Mouse (Mus musculus) heart, embryonic 16.5 days (tissue): ENCODE data around the gene Sh3gl2. TPM values are rescaled to one million over a fixed set of nuclear protein-coding genes. Genes with fewer than 3 reads are reported as not detected.

Experiments used
- ATAC-seq: fragments of 200-750 bp; cut with Nextera tagmentation; replicated peaks from 2 replicates; pipeline ENCODE4 v1.8.0; 2017; ENCODE audit warnings: moderate number of reproducible peaks; ENCODE audit not compliant: insufficient read depth, low FRiP score; ENCODE audit errors: extremely low read depth
- H3K27ac ChIP-seq: fragments of 300-500 bp; sonication (generic); 2 replicates; pipeline ENCODE4 v1.5.1; 2014; ENCODE audit warnings: mild to moderate bottlenecking, low read length, control low read depth, moderate library complexity
- H3K27me3 ChIP-seq: fragments of 300-500 bp; sonication (generic); 2 replicates; pipeline ENCODE4 v1.6.1; 2014; ENCODE audit warnings: low read length, mixed read lengths; ENCODE audit not compliant: control insufficient read depth, insufficient read depth
- H3K36me3 ChIP-seq: fragments of 300-500 bp; sonication (generic); 2 replicates; pipeline ENCODE4 v1.6.1; 2014; ENCODE audit not compliant: control insufficient read depth, insufficient read depth
- H3K4me1 ChIP-seq: fragments of 300-500 bp; sonication (generic); 2 replicates; pipeline ENCODE4 v1.6.1; 2014; ENCODE audit warnings: low read length, mixed read lengths; ENCODE audit not compliant: control insufficient read depth, insufficient read depth
- H3K4me2 ChIP-seq: fragments of 300-500 bp; sonication (generic); 2 replicates; pipeline ENCODE4 v1.6.1; 2014; ENCODE audit warnings: low read depth, mild to moderate bottlenecking, control low read depth, low read length
- H3K4me3 ChIP-seq: fragments of 300-500 bp; sonication (generic); 2 replicates; pipeline ENCODE4 v1.5.1; 2014; ENCODE audit warnings: mild to moderate bottlenecking, control low read depth, low read length
- H3K9ac ChIP-seq: fragments of 300-500 bp; sonication (generic); 2 replicates; pipeline ENCODE4 v1.6.1; 2014; ENCODE audit warnings: low read length, control low read depth
- H3K9me3 ChIP-seq: fragments of 300-500 bp; sonication (generic); replicated peaks from 2 replicates; pipeline ENCODE4 v1.6.1; 2016; ENCODE audit warnings: low read length; ENCODE audit not compliant: control insufficient read depth
- WGBS: fragments of 180-500 bp; shearing (Covaris S2); extraction: QIAGEN DNeasy Blood & Tissue Kit; methylation state at CpG from one replicate; pipeline ENCODE4 v1.1.7; 2014; 5-methylcytosine and 5-hydroxymethylcytosine counted together
- polyA plus RNA-seq: library from polyadenylated mRNA; unstranded; fragments of >200 nt; fragmentation: Nextera tagmentation; extraction: Ambion mirVana; gene quantifications from 2 replicates; pipeline ENCODE4 v1.2.1, GENCODE M21; 2015

Gene Sh3gl2
- polyA plus RNA-seq, 1 experiment from 2014 or later, result 0.81 TPM

GRCm38 (mm10) chr4:85539677-85540076, 334.8 kb downstream of the Sh3gl2 start:
- no peaks in the 10 kb centered on the region for H3K9me3 ChIP-seq
- H3K27ac ChIP-seq, result no peak overlapping the region
- no peak overlapping the region for H3K4me3 ChIP-seq
- ATAC-seq, result no peak
- no peak overlapping the region for H3K9ac ChIP-seq
- H3K36me3 ChIP-seq, result no peaks in the 10 kb centered on the region
- no peaks in the 10 kb centered on the region for H3K4me1 ChIP-seq
- H3K4me2 ChIP-seq, result no peak overlapping the region
- 72% methylated on average over 5 of the region's 5 CpGs for WGBS
- no peaks in the 10 kb centered on the region for H3K27me3 ChIP-seq

GRCm38 (mm10) chr4:85543221-85543620, 338.3 kb downstream of the Sh3gl2 start:
- 72% methylated on average over 4 of the region's 4 CpGs for WGBS
- no peak overlapping the region for H3K4me2 ChIP-seq

GRCm38 (mm10) chr4:85554696-85555095, 349.8 kb downstream of the Sh3gl2 start:
- WGBS, result 63% methylated on average over 3 of the region's 3 CpGs
- no peaks in the 10 kb centered on the region for H3K27me3 ChIP-seq
- no peak overlapping the region for H3K27ac ChIP-seq
- no peak overlapping the region for H3K4me2 ChIP-seq
- H3K36me3 ChIP-seq, result no peaks in the 10 kb centered on the region
- H3K4me1 ChIP-seq, result no peaks in the 10 kb centered on the region
- H3K9ac ChIP-seq, result no peak overlapping the region
- no peak overlapping the region for H3K4me3 ChIP-seq
- H3K9me3 ChIP-seq, result no peaks in the 10 kb centered on the region
- no peak for ATAC-seq

More at GRCm38 (mm10) chr4:85543221-85543620, 338.3 kb downstream of the Sh3gl2 start:
- Histone ChIP-seq H3K9ac (no peak overlapping the region), H3K27me3 (no peaks in the 10 kb centered on the region), H3K4me3 (no peak overlapping the region), H3K4me1 (no peaks in the 10 kb centered on the region), H3K9me3 (no peaks in the 10 kb centered on the region), H3K27ac (no peak overlapping the region), H3K36me3 (no peaks in the 10 kb centered on the region)
- no peak for ATAC-seq

GRCm38 (mm10) chr4:85559753-85560152, 354.8 kb downstream of the Sh3gl2 start:
- H3K4me2 ChIP-seq, result no peak overlapping the region
- WGBS, result 55% methylated on average over 6 of the region's 6 CpGs
- H3K27ac ChIP-seq, result no peak overlapping the region
- H3K27me3 ChIP-seq, result no peaks in the 10 kb centered on the region
- no peak overlapping the region for H3K9ac ChIP-seq
- no peaks in the 10 kb centered on the region for H3K36me3 ChIP-seq
- H3K9me3 ChIP-seq, result no peaks in the 10 kb centered on the region
- no peak for ATAC-seq
- no peak overlapping the region for H3K4me3 ChIP-seq
- no peaks in the 10 kb centered on the region for H3K4me1 ChIP-seq

GRCm38 (mm10) chr4:85585426-85585825, 380.5 kb downstream of the Sh3gl2 start:
- Histone ChIP-seq H3K36me3 (no peaks in the 10 kb centered on the region), H3K9me3 (no peaks in the 10 kb centered on the region), H3K4me2 (no peak overlapping the region), H3K9ac (no peak overlapping the region), H3K4me1 (no peaks in the 10 kb centered on the region), H3K27ac (no peak overlapping the region), H3K4me3 (no peak overlapping the region), H3K27me3 (no peaks in the 10 kb centered on the region)
- 79% methylated on average over 2 of the region's 2 CpGs for WGBS
- no peak for ATAC-seq

GRCm38 (mm10) chr4:85588928-85589327, 384.0 kb downstream of the Sh3gl2 start:
- H3K27ac ChIP-seq, result no peak overlapping the region
- no peaks in the 10 kb centered on the region for H3K4me1 ChIP-seq
- H3K4me2 ChIP-seq, result no peak overlapping the region
- no peaks in the 10 kb centered on the region for H3K27me3 ChIP-seq
- H3K4me3 ChIP-seq, result no peak overlapping the region
- ATAC-seq, result no peak
- WGBS, result 71% methylated on average over 4 of the region's 4 CpGs
- H3K9ac ChIP-seq, result no peak overlapping the region
- no peaks in the 10 kb centered on the region for H3K36me3 ChIP-seq
- no peaks in the 10 kb centered on the region for H3K9me3 ChIP-seq

GRCm38 (mm10) chr4:85591037-85591436, 386.1 kb downstream of the Sh3gl2 start:
- Histone ChIP-seq H3K9ac (no peak overlapping the region), H3K4me1 (no peaks in the 10 kb centered on the region), H3K27me3 (no peaks in the 10 kb centered on the region), H3K4me3 (no peak overlapping the region), H3K36me3 (no peaks in the 10 kb centered on the region), H3K27ac (no peak overlapping the region), H3K9me3 (no peaks in the 10 kb centered on the region), H3K4me2 (no peak overlapping the region)
- 65% methylated on average over 7 of the region's 7 CpGs for WGBS
- ATAC-seq, result no peak

- Histone ChIP-seq H3K4me3 (no peak overlapping the region), H3K4me2 (no peak overlapping the region), H3K9me3 (no peaks in the 10 kb centered on the region), H3K9ac (no peak overlapping the region), H3K4me1 (no peaks in the 10 kb centered on the region), H3K27ac (no peak overlapping the region), H3K27me3 (no peaks in the 10 kb centered on the region), H3K36me3 (no peaks in the 10 kb centered on the region)
- no peak for ATAC-seq
These were observed 389.2 kb downstream of the Sh3gl2 start for GRCm38 (mm10) chr4:85594159-85594558.

GRCm38 (mm10) chr4:85613331-85613730, 408.4 kb downstream of the Sh3gl2 start:
- Histone ChIP-seq H3K36me3 (no peaks in the 10 kb centered on the region), H3K27ac (no peak overlapping the region), H3K27me3 (no peaks in the 10 kb centered on the region), H3K9me3 (no peaks in the 10 kb centered on the region), H3K4me1 (no peaks in the 10 kb centered on the region), H3K9ac (no peak overlapping the region), H3K4me3 (no peak overlapping the region), H3K4me2 (no peak overlapping the region)
- 77% methylated on average over 3 of the region's 3 CpGs for WGBS
- ATAC-seq, result no peak

- H3K27ac ChIP-seq, result no peak overlapping the region
These were observed 413.8 kb downstream of the Sh3gl2 start for GRCm38 (mm10) chr4:85618746-85619145.

More at GRCm38 (mm10) chr4:85618746-85619145, 413.8 kb downstream of the Sh3gl2 start:
- H3K36me3 ChIP-seq, result no peaks in the 10 kb centered on the region
- H3K9me3 ChIP-seq, result no peaks in the 10 kb centered on the region
- no peak for ATAC-seq
- no peaks in the 10 kb centered on the region for H3K27me3 ChIP-seq
- H3K4me2 ChIP-seq, result no peak overlapping the region
- WGBS, result 82% methylated on average over 5 of the region's 5 CpGs
- no peak overlapping the region for H3K4me3 ChIP-seq
- H3K9ac ChIP-seq, result no peak overlapping the region
- H3K4me1 ChIP-seq, result no peaks in the 10 kb centered on the region
